Mouse (Mus musculus) embryonic facial prominence, embryonic 11.5 days (tissue): ENCODE results near the gene Ifna15. TPM values are rescaled to one million over a fixed set of nuclear protein-coding genes. Genes with fewer than 3 reads are reported as not detected.

Source experiments
- polyA plus RNA-seq: library from polyadenylated mRNA; unstranded; fragments of >200 nt; fragmentation: Nextera tagmentation; extraction: Ambion mirVana; gene quantifications from 2 replicates; pipeline ENCODE4 v1.2.1, GENCODE M21; 2014

The Ifna15 gene
- polyA plus RNA-seq, 1 experiment from 2014 or later, result not detected

Other genes with a start within 250 kb of the Ifna15 start
- 4.4 and 6.2 TPM in 2 replicates for gene Hacd4, start 119.3 kb downstream of the Ifna15 start, polyA plus RNA-seq
- not detected in 2 replicates for gene Ifnb1, start 35.5 kb downstream of the Ifna15 start, polyA plus RNA-seq
- gene Ifna14, start 13.6 kb upstream of the Ifna15 start, polyA plus RNA-seq, result not detected in 2 replicates
- gene Ifna9, start 34.1 kb upstream of the Ifna15 start, polyA plus RNA-seq, result not detected in 2 replicates
- gene Ifna12, start 45.1 kb upstream of the Ifna15 start, polyA plus RNA-seq, result not detected in 2 replicates
- gene C87499, start 76.2 kb upstream of the Ifna15 start, polyA plus RNA-seq, result not detected in 2 replicates
- gene Ifna13, start 86.2 kb upstream of the Ifna15 start, polyA plus RNA-seq, result 0.26 TPM in 1 of 2 replicates, not detected in the other
- gene Ifna16, start 118.7 kb upstream of the Ifna15 start, polyA plus RNA-seq, result not detected in 2 replicates
- gene Ifna2, start 125.7 kb upstream of the Ifna15 start, polyA plus RNA-seq, result not detected in 2 replicates
- gene Ifnab, start 133.1 kb upstream of the Ifna15 start, polyA plus RNA-seq, result not detected in 2 replicates
- 1.6 and 1.7 TPM in 2 replicates for gene Gm26566, start 163.6 kb upstream of the Ifna15 start, polyA plus RNA-seq
- gene Klhl9, start 164.2 kb upstream of the Ifna15 start, polyA plus RNA-seq, result 162 and 180 TPM in 2 replicates
- gene Gm13271, start 196.6 kb upstream of the Ifna15 start, polyA plus RNA-seq, result not detected in 2 replicates
- gene Gm13283, start 201.9 kb upstream of the Ifna15 start, polyA plus RNA-seq, result 0.20 and 0.28 TPM in 2 replicates
- gene Gm13290, start 215.6 kb upstream of the Ifna15 start, polyA plus RNA-seq, result 0.22 TPM in 1 of 2 replicates, not detected in the other
- gene Gm13289, start 218.7 kb upstream of the Ifna15 start, polyA plus RNA-seq, result not detected in 2 replicates
- gene Gm13272, start 221.6 kb upstream of the Ifna15 start, polyA plus RNA-seq, result not detected in 2 replicates
- 0.28 TPM in 1 of 2 replicates, not detected in the other for gene Ifnz, start 223.9 kb upstream of the Ifna15 start, polyA plus RNA-seq
- gene Gm13276, start 227.5 kb upstream of the Ifna15 start, polyA plus RNA-seq, result not detected in 2 replicates
- gene Gm13277, start 230.4 kb upstream of the Ifna15 start, polyA plus RNA-seq, result not detected in 2 replicates
- gene Gm13278, start 233.3 kb upstream of the Ifna15 start, polyA plus RNA-seq, result not detected in 2 replicates
- gene Gm13275, start 236.2 kb upstream of the Ifna15 start, polyA plus RNA-seq, result not detected in 2 replicates
- not detected in 2 replicates for gene Gm13279, start 239.2 kb upstream of the Ifna15 start, polyA plus RNA-seq
- gene Gm13285, start 241.4 kb upstream of the Ifna15 start, polyA plus RNA-seq, result 0.86 and 1.2 TPM in 2 replicates
- gene Gm13287, start 245.0 kb upstream of the Ifna15 start, polyA plus RNA-seq, result not detected in 2 replicates
- gene Gm13288, start 247.3 kb upstream of the Ifna15 start, polyA plus RNA-seq, result not detected in 2 replicates